Mouse (Mus musculus) layer of hippocampus, adult 6 months (tissue): Measurements from ENCODE around the gene Gtf2h3. TPM values are rescaled to one million over a fixed set of nuclear protein-coding genes. Genes with fewer than 3 reads are reported as not detected.

Experiments
- long read RNA-seq, 2 experiments: library from polyadenylated mRNA; unstranded; transcript quantifications; one replicate each; pipeline ENCODE4 v2.0.0; 2019 to 2020
- polyA plus RNA-seq: library from polyadenylated mRNA; unstranded; fragments of <200 nt; fragmentation: Nextera tagmentation; gene quantifications from 2 replicates; pipeline ENCODE4 v1.2.3, GENCODE M21; 2021

Gtf2h3 gene
- 17.8 and 19.3 TPM in 2 replicates for polyA plus RNA-seq
- long read RNA-seq, experiment 1, transcript Gtf2h3-201 (13 exons, 2,672 nt), result major isoform, 34 of 41 reads
- long read RNA-seq, experiment 1, partial matches to known transcripts, result 2 of 41 reads
- long read RNA-seq, experiment 1, other reads (novel, unspliced or antisense), result 5 of 41 reads
- long read RNA-seq, experiment 2, transcript Gtf2h3-201 (13 exons, 2,672 nt), result major isoform, 108 of 132 reads
- long read RNA-seq, experiment 2, partial matches to known transcripts, result 1 of 132 reads
- long read RNA-seq, experiment 2, other reads (novel, unspliced or antisense), result 23 of 132 reads

GRCm38 (mm10) chr5:124578633-124579317 is at the start of gene Gtf2h3, which contains the start of gene Eif2b1:
Gene Gtf2h3, plus strand, starts transcription at chr5:124579140.
Gene Eif2b1, minus strand, starts transcription at chr5:124579131.

DNA sequence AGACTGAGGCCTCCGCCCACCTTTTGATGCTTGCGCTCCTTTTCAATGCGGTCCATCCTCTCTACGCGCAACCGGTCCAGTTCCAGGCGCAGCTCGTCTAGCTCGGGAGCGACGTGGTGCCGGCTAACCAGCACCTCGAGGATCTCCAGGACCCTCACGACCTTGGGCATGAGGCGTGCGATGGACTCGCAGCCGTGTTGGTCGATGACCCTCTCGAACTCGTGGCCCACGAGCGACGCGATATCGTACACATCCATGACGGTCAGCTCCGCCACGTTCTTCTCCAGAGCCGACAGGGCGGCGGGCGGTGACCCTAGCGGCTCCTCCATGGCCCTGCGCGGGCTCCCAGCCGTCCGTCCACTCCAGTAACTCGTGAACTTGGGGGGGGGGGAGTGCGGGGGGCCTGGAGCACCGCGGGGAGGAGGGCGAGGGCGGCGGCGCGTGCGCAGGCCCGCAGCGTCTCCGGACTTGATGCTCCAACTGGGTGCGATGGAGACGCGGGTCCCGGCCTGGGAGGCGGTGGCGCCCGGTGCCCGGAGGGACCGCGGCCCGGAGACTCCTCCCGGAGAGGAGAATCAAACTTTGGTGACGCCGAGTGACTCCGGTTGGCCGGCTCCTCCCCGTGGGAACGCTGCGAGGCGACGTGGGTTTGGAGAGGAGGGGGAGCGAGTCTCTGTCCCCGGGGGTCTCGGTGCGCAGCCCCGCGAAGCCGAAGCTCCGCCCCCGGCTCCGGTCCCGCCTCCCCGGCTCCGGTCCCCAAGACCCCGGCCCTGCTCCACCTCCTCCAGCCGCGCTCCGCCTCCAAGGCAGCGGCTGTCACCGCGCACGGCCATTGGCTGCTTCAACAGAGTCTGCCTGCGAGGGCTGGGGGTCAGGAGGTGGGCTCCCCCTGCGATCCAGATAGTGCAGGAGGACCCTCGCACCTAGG is 48.0 kb upstream of the Gtf2h3 start, which contains the start of gene Rilpl1:
Gene Rilpl1 (minus strand): TSS at position 737 of the 928 bp plus-strand sequence.

DNA sequence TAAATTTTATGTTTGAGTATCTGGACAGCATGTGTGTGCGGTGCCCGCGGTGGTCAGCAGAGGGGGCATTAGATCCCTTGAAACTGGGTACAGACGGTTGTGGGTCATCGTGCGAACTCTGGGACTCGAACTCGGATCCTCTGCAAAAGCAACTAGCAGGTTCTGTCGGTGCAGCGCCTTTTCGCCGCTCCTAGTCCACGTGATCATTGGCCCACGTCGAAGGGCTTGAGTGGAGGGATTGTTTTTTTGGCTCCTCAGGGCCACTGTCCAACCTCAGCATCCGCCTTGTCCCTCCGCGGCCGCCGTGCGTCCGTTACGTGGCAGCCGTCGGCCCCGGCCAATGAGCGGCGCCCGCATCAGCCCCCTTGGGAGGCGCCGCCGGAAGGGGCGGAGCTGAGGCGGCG is 38.6 kb upstream of the Gtf2h3 start, which contains the start of gene Tmed2:
Gene Tmed2 (plus strand): TSS at position 313 of the 404 bp plus-strand sequence.

GRCm38 (mm10) chr5:124552558-124553307 is 26.2 kb upstream of the Gtf2h3 start, which contains the start of gene Ddx55:
Gene Ddx55, plus strand, starts transcription at chr5:124552864.

GRCm38 (mm10) chr5:124628448-124629363 is 49.8 kb downstream of the Gtf2h3 start, which contains the start of gene Atp6v0a2:
Gene Atp6v0a2, plus strand, starts transcription at chr5:124628576.

Other genes with a start within 250 kb of the Gtf2h3 start
- 13.5 and 14.6 TPM in 2 replicates for gene Cdk2ap1, start 216.1 kb upstream of the Gtf2h3 start, polyA plus RNA-seq
- gene Sbno1, start 153.1 kb upstream of the Gtf2h3 start, polyA plus RNA-seq, result 52.9 and 53.6 TPM in 2 replicates
- 4.9 and 5.2 TPM in 2 replicates for gene Kmt5a, start 139.2 kb upstream of the Gtf2h3 start, polyA plus RNA-seq
- 31.8 and 35.4 TPM in 2 replicates for gene Rilpl2, start 100.8 kb upstream of the Gtf2h3 start, polyA plus RNA-seq
- gene Snrnp35, start 96.0 kb upstream of the Gtf2h3 start, polyA plus RNA-seq, result 5.9 and 7.7 TPM in 2 replicates
- 15.0 and 15.5 TPM in 2 replicates for gene Rilpl1, start 47.7 kb upstream of the Gtf2h3 start, polyA plus RNA-seq
- 240 and 241 TPM in 2 replicates for gene Tmed2, start 38.4 kb upstream of the Gtf2h3 start, polyA plus RNA-seq
- 11.7 and 11.9 TPM in 2 replicates for gene Ddx55, start 26.3 kb upstream of the Gtf2h3 start, polyA plus RNA-seq
- gene Eif2b1, start within 50 bp of the Gtf2h3 start, polyA plus RNA-seq, result 39.6 and 40.4 TPM in 2 replicates
- gene Atp6v0a2, start 49.4 kb downstream of the Gtf2h3 start, polyA plus RNA-seq, result 19.3 and 25.1 TPM in 2 replicates
- 0.14 and 0.31 TPM in 2 replicates for gene Dnah10, start 145.9 kb downstream of the Gtf2h3 start, polyA plus RNA-seq